ENCODE assay signal across 22 mouse cellular contexts in genomic region chr17:44610828-44611227, GRCm38 (mm10).
"Had no signal": no experiment of that assay in that cellular context is flagged by ENCODE, and none has a peak within 500 bp of the region (broad histone marks: within the 10 kb centered on the region; RNA-seq: fewer than 3 reads in every experiment).

No protein-coding gene starts in this region.

- H3K27ac ChIP-seq: heart, embryonic 10.5 days; hindbrain, embryonic 10.5 days; hindbrain, embryonic 12.5 days; hindbrain, embryonic 14.5 days; limb, embryonic 13.5 days; limb, embryonic 15.5 days; liver, embryonic 13.5 days; liver, embryonic 15.5 days had no signal

- H3K9ac ChIP-seq: heart, embryonic 12.5 days; hindbrain, embryonic 12.5 days; hindbrain, embryonic 14.5 days; limb, embryonic 13.5 days; limb, embryonic 15.5 days; liver, embryonic 13.5 days; liver, embryonic 15.5 days; liver, postnatal 0 days had no signal

- H3K4me3 ChIP-seq: heart, embryonic 10.5 days; heart, embryonic 12.5 days; hindbrain, embryonic 10.5 days; hindbrain, embryonic 12.5 days; limb, embryonic 13.5 days; limb, embryonic 15.5 days; liver, embryonic 13.5 days; liver, embryonic 15.5 days had no signal

- DNase-seq: gastrocnemius, postnatal 10 days; gastrocnemius, postnatal 25 days; heart, adult 18-20 months; heart, postnatal 10 days; heart, postnatal 4 days; kidney, adult 11 months; kidney, adult 2 months; kidney, postnatal 10 days; kidney, postnatal 36 days; layer of hippocampus, adult 9-11 months; layer of hippocampus, postnatal 36 days; left cerebral cortex, postnatal 4 days; liver, embryonic 13.5 days; liver, postnatal 0 days had no signal

- H3K9me3 ChIP-seq: heart, embryonic 10.5 days; heart, embryonic 12.5 days; hindbrain, embryonic 10.5 days; hindbrain, embryonic 12.5 days; limb, embryonic 13.5 days; limb, embryonic 15.5 days; liver, embryonic 13.5 days; liver, embryonic 15.5 days had no signal

- H3K36me3 ChIP-seq: heart, embryonic 10.5 days; heart, embryonic 12.5 days; hindbrain, embryonic 10.5 days; hindbrain, embryonic 12.5 days; limb, embryonic 15.5 days; liver, embryonic 13.5 days; liver, embryonic 15.5 days had no signal

- H3K27me3 ChIP-seq: liver, embryonic 13.5 days had no signal

- H3K4me1 ChIP-seq: liver, embryonic 15.5 days had no signal
